Mouse (Mus musculus) thymus, adult 18-20 months (tissue): ENCODE data around the gene Pex11a.

Experiments used
- DNase-seq, 2 experiments: peaks; one replicate each; pipeline ENCODE4 v3.0.0; 2022; ENCODE audit warnings: mixed read lengths in 2 of 2

Gene Pex11a

DNA sequence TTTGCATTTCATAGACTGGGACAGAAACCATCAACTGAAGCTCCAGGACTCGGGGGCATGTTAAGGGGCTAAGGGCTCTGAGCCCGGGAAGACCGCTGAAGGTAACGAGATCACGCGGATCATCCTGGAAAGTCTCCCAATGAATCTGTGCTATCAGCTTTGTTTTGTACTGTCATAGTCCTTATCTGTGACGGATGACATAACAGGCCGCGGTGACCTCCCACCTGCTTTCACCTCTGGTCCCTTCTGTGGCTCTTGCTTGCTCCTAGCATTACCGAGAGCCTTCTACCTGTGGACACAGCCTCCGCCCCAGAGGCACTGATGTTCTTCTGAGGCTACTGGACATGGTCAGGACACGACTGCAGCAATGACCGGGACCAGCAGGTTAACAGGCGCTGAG, 6.4 kb downstream of the Pex11a start:
- DNase-seq, result no peak

- no peak for DNase-seq
Measured at GRCm38 (mm10) chr7:79734563-79734962, 8.4 kb downstream of the Pex11a start.

- DNase-seq, result no peak
Measured at GRCm38 (mm10) chr7:79732622-79733021, 10.3 kb downstream of the Pex11a start, which contains the start of gene Plin1. Plin1 (minus strand) TSS chr7:79732903.

- DNase-seq, result no peak
Measured at GRCm38 (mm10) chr7:79731438-79731837, 11.5 kb downstream of the Pex11a start.

GRCm38 (mm10) chr7:79729743-79730370, 13.1 kb downstream of the Pex11a start:
- DNase-seq, result no peak

DNA sequence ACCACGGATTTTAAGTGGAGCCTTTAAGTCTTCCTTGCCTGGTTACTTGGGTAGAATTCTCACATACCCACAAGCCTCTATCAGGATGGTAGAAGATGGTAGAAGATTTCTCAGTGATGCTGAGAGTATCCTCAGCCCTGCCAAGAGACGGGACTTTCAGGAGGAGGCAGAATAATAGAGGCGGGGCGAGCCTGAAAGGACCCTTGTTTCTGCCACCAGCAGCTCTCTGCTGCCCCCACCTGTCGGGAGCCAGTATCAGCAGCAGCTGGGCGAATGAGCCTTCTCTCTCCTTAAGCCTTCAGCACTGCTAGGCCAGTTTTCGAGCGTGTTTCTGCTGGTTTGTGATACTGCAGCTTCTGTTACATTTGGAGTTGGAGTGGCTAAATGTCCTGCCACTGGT, 13.8 kb downstream of the Pex11a start:
- DNase-seq, result no peak

- DNase-seq, result peak; percentile 42 to 56
Measured at GRCm38 (mm10) chr7:79728219-79728618, 14.7 kb downstream of the Pex11a start.

- DNase-seq, result peak; percentile 33 to 51
Measured at GRCm38 (mm10) chr7:79727091-79727490, 15.8 kb downstream of the Pex11a start.

- DNase-seq, result peak; percentile 65 to 69
Measured at GRCm38 (mm10) chr7:79721386-79721977, 21.4 kb downstream of the Pex11a start.

DNA sequence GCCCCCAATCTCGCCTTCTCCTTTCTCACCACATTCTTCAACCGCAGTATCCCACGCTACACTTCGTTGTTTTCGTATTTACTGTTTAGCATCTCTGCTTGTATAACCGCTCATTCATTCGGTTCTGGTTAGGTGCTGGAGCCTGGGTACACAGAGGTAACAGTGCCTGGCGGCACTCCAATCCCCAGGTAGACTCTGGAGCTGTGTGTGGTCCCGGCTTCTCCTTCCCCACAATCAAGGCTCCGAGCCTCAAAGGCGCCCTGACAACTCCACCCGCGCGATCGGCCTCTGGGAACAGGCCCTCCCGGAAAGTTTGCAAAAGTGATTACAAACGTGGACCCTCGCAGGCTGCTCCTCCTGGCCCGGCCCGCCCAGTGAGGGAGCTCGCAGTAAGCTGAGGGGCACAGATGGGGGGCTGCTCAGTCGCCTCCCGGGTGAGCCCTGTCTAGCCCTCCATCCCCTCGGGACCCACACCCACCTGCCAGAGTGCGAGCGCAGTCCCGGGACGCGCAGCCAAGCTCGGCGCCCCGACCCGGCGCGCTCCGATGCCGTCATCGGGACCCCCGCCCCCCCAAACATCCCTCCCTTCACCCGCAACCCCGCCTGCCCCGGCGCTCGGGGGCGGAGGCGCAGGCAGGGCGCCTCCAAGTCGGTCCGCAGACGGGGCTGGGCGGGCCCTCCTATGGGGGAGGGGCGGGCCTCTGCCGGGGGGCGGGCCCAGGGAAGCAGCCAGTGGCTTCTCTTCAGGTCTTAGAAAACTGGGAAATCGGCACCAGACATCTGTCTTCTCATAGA, 27.5 kb downstream of the Pex11a start, which contains the start of gene Kif7:
Gene Kif7, minus strand, starts transcription at position 534 of the 795 bp plus-strand sequence.
- peak; percentile 73 to 75 for DNase-seq

DNA sequence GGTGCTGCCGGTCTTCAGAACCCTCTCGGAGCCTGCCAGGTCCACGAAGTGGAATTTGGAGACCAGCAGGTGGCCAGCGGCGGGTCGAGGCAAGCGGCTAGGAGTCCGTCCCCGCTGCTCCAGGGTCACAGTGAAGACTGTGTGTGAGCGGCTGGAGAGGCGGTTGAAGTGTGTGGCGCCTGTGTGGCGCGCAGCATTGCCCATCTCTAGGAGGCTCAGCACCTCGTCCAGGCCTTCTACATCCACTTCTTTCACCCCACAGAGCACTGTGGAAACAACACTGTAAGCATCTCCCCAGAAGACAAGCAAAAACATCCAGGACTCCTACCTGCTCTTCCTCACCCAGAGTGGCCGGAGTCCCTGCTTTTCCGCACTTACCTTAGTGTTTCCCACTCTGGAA, 32.1 kb downstream of the Pex11a start:
- no peak for DNase-seq

GRCm38 (mm10) chr7:79710130-79710607, 32.8 kb downstream of the Pex11a start:
- no peak for DNase-seq

GRCm38 (mm10) chr7:79705210-79705609, 37.7 kb downstream of the Pex11a start:
- no peak for DNase-seq

DNA sequence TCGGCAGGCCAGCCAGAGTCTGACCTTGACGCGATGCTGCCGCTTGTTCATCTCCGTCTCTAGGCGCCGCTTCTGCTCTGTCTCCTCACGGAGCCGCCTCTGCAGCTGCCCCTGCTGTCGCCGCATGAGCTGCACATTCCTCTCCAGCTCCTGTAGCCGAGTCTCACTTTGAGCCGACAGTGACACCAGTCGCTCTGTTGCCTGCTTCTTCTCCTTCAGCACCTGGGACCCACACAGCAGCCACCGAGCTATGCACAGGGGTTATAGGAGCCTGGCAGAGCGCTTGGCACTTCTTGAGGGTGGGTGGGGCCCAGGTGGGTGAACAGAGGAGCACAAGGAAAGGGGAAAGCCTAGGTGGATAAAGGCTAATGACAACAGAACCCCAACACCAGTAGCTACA, 40.2 kb downstream of the Pex11a start:
- no peak for DNase-seq

- no peak for DNase-seq
Measured at GRCm38 (mm10) chr7:79696495-79696894, 46.4 kb downstream of the Pex11a start.
